Mouse (Mus musculus) kidney, embryonic 14.5 days (tissue): ENCODE data around the gene Cad. TPM values are rescaled to one million over a fixed set of nuclear protein-coding genes. Genes with fewer than 3 reads are reported as not detected.
A peak's percentile ranks its signal among the peaks of the same experiment; 100 is the strongest.

Source experiments
- ATAC-seq: fragments of 200-750 bp; cut with Nextera tagmentation; 2 replicates; pipeline ENCODE4 v1.8.0; 2017; ENCODE audit warnings: moderate number of reproducible peaks, mild to moderate bottlenecking, moderate TSS enrichment, moderate library complexity; ENCODE audit not compliant: low FRiP score, low TSS enrichment
- H3K27ac ChIP-seq: fragments of 300-500 bp; sonication (generic); 2 replicates; pipeline ENCODE4 v1.5.1; 2014; ENCODE audit warnings: low read depth, mild to moderate bottlenecking, low read length, moderate library complexity, mixed read lengths
- H3K27me3 ChIP-seq: fragments of 300-500 bp; sonication (generic); 2 replicates; pipeline ENCODE4 v1.6.1; 2014; ENCODE audit warnings: mild to moderate bottlenecking, low read length; ENCODE audit not compliant: control insufficient read depth, insufficient read depth
- H3K36me3 ChIP-seq: fragments of 300-500 bp; sonication (generic); 2 replicates; pipeline ENCODE4 v1.6.1; 2014; ENCODE audit warnings: low read length, mixed read lengths; ENCODE audit not compliant: control insufficient read depth, insufficient read depth
- H3K4me1 ChIP-seq: fragments of 300-500 bp; sonication (generic); 2 replicates; pipeline ENCODE4 v1.6.1; 2014; ENCODE audit warnings: low read length, mixed read lengths; ENCODE audit not compliant: control insufficient read depth, insufficient read depth
- H3K4me2 ChIP-seq: fragments of 300-500 bp; sonication (generic); replicated peaks from 2 replicates; pipeline ENCODE4 v1.6.1; 2014; ENCODE audit warnings: low read depth, mild to moderate bottlenecking, low read length
- H3K4me3 ChIP-seq: fragments of 300-500 bp; sonication (generic); 2 replicates; pipeline ENCODE4 v1.5.1; 2014; ENCODE audit warnings: mild to moderate bottlenecking, low read length
- H3K9ac ChIP-seq: fragments of 300-500 bp; sonication (generic); 2 replicates; pipeline ENCODE4 v1.6.1; 2014; ENCODE audit warnings: low read depth, mild to moderate bottlenecking, low read length, moderate library complexity
- H3K9me3 ChIP-seq: fragments of 300-500 bp; sonication (generic); 2 replicates; pipeline ENCODE4 v1.6.1; 2016; ENCODE audit warnings: low read length; ENCODE audit not compliant: control insufficient read depth
- WGBS: fragments of 180-500 bp; shearing (Covaris S2); extraction: QIAGEN DNeasy Blood & Tissue Kit; methylation state at CpG from one replicate; pipeline ENCODE4 v1.1.7; 2014; 5-methylcytosine and 5-hydroxymethylcytosine counted together
- polyA plus RNA-seq: library from polyadenylated mRNA; unstranded; fragments of >200 nt; fragmentation: Nextera tagmentation; extraction: Ambion mirVana; gene quantifications from 2 replicates; pipeline ENCODE4 v1.2.1, GENCODE M21; 2014

Cad gene
- polyA plus RNA-seq, 1 experiment from 2014 or later = 40.5 TPM

DNA sequence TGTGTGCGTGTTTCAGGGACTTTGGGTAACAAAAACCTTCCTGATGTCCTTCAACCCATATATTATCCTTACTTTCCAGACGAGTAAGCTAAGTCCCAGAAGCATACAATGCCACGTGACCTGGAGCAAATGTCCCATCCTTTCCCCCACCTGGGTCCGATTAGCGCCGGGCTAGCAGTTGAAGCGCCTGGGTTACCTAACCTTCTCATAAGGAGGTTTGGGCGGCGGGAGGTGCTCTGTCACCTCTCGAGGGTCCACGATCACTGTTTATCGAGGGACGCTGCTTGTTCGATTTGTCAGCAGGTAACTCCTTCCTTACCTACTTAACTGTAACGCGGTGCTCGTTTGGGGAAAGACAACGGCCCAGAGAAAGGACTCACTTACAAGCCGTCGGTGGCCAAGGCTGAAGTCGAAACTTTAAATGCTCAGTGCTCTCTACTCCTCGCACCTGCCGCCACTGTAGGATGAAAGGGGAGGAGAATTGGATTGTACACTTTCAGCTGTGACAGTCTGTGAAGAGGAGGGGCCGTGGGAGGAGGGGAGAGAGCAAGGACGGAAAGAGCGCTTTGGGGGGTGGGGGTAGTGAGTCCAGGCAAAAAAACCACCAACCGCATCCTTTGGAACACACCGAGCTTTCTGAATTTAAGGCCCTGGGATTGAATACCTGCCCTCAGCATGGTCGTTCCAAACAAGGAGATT, 39.7 kb downstream of the Cad start:
- Histone ChIP-seq H3K36me3 (no peaks in the 10 kb centered on the region), H3K4me1 (peaks cover 20% of the 10 kb centered on the region; the same call in 1 of the 2 replicates), H3K4me3 (peak overlapping the region; percentile 20), H3K27me3 (peaks cover 73% of the 10 kb centered on the region), H3K9me3 (no peaks in the 10 kb centered on the region), H3K9ac (no peak overlapping the region), H3K4me2 (peak overlapping the region; percentile 45), H3K27ac (no peak overlapping the region)
- WGBS = 1% methylated on average over 29 of the region's 29 CpGs
- ATAC-seq = no peak

DNA sequence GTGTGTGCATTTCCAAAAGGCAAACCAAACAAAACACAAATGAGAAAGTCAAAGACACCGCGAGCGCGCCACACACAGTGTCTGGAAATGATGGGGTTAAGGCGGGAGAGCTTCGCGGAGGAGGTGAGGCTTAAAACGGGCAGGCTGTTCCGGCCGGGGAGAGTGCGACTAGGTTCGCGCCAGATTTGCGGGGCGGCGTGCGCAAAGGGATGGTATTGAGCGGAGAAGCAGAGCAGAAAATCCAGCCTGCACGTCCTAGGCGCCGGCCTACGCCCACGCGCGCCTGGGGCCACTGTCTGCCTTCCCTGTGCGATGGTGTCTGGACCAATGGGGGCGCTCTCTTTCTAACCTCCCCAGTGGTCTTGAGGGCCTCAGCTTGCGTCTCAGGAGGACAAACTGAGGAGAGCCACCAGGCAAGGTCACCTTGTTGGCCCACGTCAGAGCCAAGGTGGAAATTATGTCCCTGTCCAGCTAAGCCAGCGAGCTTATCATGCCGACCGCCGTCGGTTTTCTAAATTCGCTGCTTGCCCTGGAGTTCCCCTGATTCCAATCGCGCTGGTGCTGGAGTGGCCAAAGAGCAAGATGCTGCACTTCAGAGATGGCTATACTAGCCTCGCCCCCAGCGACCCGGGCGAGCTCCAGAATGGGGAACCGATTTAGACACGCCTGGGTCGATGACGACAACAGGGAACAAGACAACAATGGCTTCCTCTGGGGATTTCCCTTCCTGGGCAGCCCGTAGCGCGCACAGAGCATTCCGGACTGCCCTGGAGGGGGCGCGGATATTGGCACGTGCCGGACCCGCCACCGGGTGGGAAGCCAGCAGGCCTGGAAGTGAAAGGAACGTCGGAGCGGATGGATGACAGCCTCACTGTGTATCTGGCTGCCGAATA, 40.5 kb downstream of the Cad start:
- Histone ChIP-seq H3K4me2 (peak overlapping the region; percentile 45), H3K4me1 (peaks cover 20% of the 10 kb centered on the region; the same call in 1 of the 2 replicates), H3K27ac (no peak overlapping the region), H3K4me3 (peak overlapping the region; percentile 20), H3K27me3 (peaks cover 65% of the 10 kb centered on the region), H3K9ac (no peak overlapping the region), H3K36me3 (no peaks in the 10 kb centered on the region), H3K9me3 (no peaks in the 10 kb centered on the region)
- ATAC-seq = peak; percentile 26; the same call in 1 of the 2 replicates
- under 1% methylated on average over 59 of the region's 59 CpGs for WGBS

DNA sequence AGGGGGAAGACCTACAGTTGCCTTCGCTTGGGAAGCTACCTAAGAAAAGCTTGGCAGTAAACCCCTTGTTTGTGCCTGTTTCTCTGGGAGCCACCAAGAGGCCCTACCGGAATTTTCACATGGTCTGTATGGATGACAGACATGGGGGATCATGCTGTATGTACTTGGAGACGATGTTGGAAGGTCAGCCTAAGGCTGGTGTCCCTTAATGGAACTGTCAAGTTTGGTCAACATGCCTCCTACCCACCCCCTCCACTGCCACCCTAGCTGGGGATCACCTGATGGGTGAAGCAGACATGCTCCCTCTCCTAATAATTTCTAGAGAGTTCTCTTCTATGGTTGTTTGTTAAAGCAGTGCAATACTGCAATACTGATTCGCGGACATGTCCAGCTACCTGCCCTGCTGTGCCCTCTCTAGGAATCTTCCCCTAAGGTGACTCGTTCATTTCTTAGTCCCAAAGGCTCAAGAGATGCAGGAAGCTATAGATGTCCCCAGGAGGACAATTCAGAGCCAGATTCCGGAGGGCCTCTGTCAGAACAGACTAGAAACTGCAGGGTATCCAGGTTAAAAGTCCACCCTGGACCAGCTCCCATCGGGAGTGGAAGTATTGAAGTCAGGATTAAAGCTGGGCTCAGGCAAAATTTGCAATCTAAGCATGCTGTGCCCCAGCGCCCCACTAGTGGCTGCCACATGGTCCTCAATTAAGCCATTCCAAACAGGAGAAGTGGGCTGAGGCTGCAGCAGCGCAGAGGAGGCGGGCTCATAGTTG, 41.3 kb downstream of the Cad start:
- Histone ChIP-seq H3K9me3 (no peaks in the 10 kb centered on the region), H3K27ac (no peak overlapping the region), H3K4me3 (peak overlapping the region; percentile 20), H3K4me1 (peaks cover 20% of the 10 kb centered on the region; the same call in 1 of the 2 replicates), H3K9ac (no peak overlapping the region), H3K4me2 (peak overlapping the region; percentile 45; the same call in 1 of the 2 replicates), H3K27me3 (peaks cover 57% of the 10 kb centered on the region), H3K36me3 (no peaks in the 10 kb centered on the region)
- no peak for ATAC-seq
- 17% methylated on average over 11 of the region's 11 CpGs for WGBS

DNA sequence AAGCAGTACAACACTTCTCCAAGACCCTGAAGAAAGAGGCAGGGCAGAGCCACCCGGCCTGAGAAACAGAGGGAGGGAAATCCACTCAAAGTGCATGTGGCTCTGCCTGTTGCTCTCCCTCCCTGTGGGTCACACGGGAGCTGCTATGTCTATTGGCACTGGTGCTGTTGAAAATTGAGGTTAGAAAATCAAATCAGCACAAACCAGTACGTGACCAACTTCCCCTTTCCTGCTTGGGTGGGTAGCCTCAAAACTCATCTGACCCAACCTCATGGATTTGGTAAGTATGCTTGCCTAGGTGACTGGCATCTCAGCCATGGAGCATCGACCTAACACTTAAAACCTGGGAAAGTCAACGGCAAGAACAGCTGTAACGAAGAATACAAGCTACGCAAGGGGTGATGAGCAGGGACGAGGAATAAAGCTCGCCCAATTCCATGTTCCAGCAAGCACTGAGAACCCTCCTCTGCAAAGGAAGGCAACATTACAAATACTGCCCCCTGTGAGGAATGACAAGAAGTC, 51.3 kb downstream of the Cad start, which contains the start of gene Dnajc5g:
Dnajc5g (plus strand) TSS at position 472 of the 522 bp plus-strand sequence.
- no peaks in the 10 kb centered on the region for H3K27me3 ChIP-seq
- WGBS = 89% methylated on average over 9 of the region's 9 CpGs
- H3K9ac ChIP-seq = no peak within 1 kb of the TSS
- H3K4me3 ChIP-seq = no peak within 1 kb of the TSS
- no peak within 1 kb of the TSS for H3K27ac ChIP-seq
- H3K4me1 ChIP-seq = no peaks in the 10 kb centered on the region
- H3K9me3 ChIP-seq = no peaks in the 10 kb centered on the region
- no peaks in the 10 kb centered on the region for H3K36me3 ChIP-seq
- H3K4me2 ChIP-seq = no peak within 1 kb of the TSS
- ATAC-seq = no peak

DNA sequence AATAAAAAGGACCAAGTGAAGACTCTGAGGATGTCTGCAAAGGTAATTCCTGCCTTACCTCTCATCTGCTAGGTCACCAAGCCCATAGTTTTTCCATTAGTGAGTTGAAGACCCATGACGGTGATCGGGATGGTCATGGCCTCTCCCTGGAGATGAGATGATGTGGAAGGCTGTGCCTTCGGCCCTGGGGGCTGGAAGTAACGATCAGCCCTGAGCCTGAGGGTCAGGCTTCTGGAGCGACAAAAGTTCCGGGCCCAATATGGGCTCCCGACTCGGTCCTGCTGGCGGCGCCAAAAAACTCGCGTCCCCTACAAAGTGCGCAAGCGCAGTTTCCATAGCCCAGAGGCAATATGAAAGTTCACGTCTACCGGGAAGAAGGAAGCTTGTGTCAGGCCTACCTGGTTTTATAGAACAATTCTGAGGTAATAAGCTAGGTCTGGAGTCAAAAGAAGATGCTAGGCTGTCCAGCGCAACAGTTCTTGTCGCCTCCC, 53.5 kb downstream of the Cad start, which contains the start of gene Slc30a3:
Slc30a3 (minus strand) TSS at position 238 of the 491 bp plus-strand sequence.
- H3K4me3 ChIP-seq = no peak within 1 kb of the TSS
- no peaks in the 10 kb centered on the region for H3K4me1 ChIP-seq
- no peak within 1 kb of the TSS for H3K4me2 ChIP-seq
- no peak within 1 kb of the TSS for H3K9ac ChIP-seq
- H3K27ac ChIP-seq = no peak within 1 kb of the TSS
- no peaks in the 10 kb centered on the region for H3K9me3 ChIP-seq
- ATAC-seq = no peak
- WGBS = 93% methylated on average over 18 of the region's 18 CpGs
- H3K27me3 ChIP-seq = no peaks in the 10 kb centered on the region
- H3K36me3 ChIP-seq = no peaks in the 10 kb centered on the region

DNA sequence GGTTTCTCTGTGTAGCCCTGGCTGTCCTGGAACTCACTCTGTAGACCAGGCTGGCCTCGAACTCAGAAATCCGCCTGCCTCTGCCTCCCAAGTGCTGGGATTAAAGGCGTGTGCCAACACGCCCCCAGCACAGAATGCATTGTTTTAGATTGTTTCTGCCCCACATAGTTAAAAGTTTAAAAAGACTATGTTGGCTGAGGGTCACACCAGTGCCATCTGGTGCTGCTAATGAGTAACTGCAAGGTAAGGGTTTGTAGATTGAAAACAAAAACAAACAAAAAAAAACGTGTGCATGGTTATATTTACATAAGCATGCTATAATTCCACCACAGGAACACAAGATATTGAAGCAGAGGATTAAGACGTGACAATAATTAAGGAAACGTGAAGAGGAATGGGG, 56.2 kb downstream of the Cad start:
- no peaks in the 10 kb centered on the region for H3K36me3 ChIP-seq
- H3K4me1 ChIP-seq = no peaks in the 10 kb centered on the region
- 0 out of 2 replicates have a peak, but pooled peaks cover 2% of the 10 kb centered on the region for H3K9me3 ChIP-seq
- ATAC-seq = no peak
- 34% methylated on average over 7 of the region's 7 CpGs for WGBS
- no peak overlapping the region for H3K9ac ChIP-seq
- no peak overlapping the region for H3K4me3 ChIP-seq
- H3K27ac ChIP-seq = no peak overlapping the region
- H3K4me2 ChIP-seq = no peak overlapping the region
- no peaks in the 10 kb centered on the region for H3K27me3 ChIP-seq

DNA sequence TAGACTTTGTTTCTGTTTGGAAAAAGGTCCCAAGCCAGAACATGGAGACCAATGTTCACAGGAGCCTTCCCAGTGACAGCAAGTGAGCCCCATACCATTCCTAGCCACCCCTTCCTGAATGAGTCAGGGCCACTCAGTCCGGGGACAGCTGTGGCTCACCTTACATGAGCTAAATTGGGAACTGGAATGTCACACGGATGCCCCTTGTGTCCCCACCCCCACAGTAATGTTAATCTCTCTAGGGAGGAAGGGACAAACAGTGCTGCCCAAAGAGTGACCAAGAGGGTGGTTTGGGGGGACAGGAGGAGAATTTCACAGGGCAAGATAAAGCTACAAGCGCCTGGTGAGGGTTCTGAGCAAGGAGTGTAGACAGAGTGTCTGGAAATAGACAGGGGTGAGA, 61.8 kb downstream of the Cad start, which contains the start of gene Trim54:
Trim54 (plus strand) TSS at position 359 of the 400 bp plus-strand sequence.
- Histone ChIP-seq H3K4me3 (no peak within 1 kb of the TSS), H3K4me1 (no peaks in the 10 kb centered on the region), H3K27ac (no peak within 1 kb of the TSS), H3K4me2 (no peak within 1 kb of the TSS), H3K36me3 (no peaks in the 10 kb centered on the region), H3K27me3 (no peaks in the 10 kb centered on the region), H3K9ac (no peak within 1 kb of the TSS), H3K9me3 (0 out of 2 replicates have a peak, but pooled peaks cover 2% of the 10 kb centered on the region)
- 25% methylated on average over 3 of the region's 3 CpGs for WGBS
- no peak for ATAC-seq

DNA sequence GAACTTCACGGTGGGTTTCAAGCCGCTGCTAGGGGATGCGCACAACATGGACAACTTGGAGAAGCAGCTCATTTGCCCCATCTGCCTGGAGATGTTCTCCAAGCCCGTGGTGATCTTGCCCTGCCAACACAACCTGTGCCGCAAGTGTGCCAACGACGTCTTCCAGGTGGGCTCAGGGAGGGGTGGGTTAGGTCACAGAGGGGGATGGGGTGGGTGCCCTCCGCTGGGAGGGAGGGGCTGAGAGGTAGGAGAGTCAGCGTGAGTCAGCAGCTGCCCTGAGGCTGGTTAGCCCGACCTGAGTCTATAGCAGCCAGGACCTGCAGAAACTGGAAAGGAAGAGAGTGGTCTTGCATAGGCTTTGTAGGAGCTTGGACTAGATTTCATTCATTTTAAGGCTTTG, 62.3 kb downstream of the Cad start:
- no peak for ATAC-seq
- Histone ChIP-seq H3K27me3 (no peaks in the 10 kb centered on the region), H3K4me1 (no peaks in the 10 kb centered on the region), H3K9me3 (0 out of 2 replicates have a peak, but pooled peaks cover 2% of the 10 kb centered on the region), H3K4me3 (no peak overlapping the region), H3K9ac (no peak overlapping the region), H3K4me2 (no peak overlapping the region), H3K36me3 (no peaks in the 10 kb centered on the region), H3K27ac (no peak overlapping the region)
- 34% methylated on average over 10 of the region's 10 CpGs for WGBS
